Mouse (Mus musculus): ENCODE measurements around the gene Crls1. TPM values are rescaled to one million over a fixed set of nuclear protein-coding genes. Genes with fewer than 3 reads are reported as not detected.
A peak's percentile ranks its signal among the peaks of the same experiment; 100 is the strongest.

The Crls1 gene
- total RNA-seq (2021): 10 to 100 TPM; 17.1 to 19.0 TPM
- long read RNA-seq, experiment 1, transcript Crls1-201 (7 exons, 1,924 nt): major isoform, 46 of 49 reads
- long read RNA-seq, experiment 1, partial matches to known transcripts: 1 of 49 reads
- long read RNA-seq, experiment 1, other reads (novel, unspliced or antisense): 2 of 49 reads
- long read RNA-seq, experiment 2, transcript Crls1-201 (7 exons, 1,924 nt): major isoform, 47 of 52 reads
- long read RNA-seq, experiment 2, partial matches to known transcripts: 0 of 52 reads
- long read RNA-seq, experiment 2, other reads (novel, unspliced or antisense): 5 of 52 reads

- DNase-seq: peak; percentile 94
Measured at GRCm38 (mm10) chr2:132846407-132847358, at the start of gene Crls1. TSS of gene Crls1 (plus strand) at chr2:132846666.

GRCm38 (mm10) chr2:132802976-132803375, 43.5 kb upstream of the Crls1 start:
- DNase-seq: no peak

- DNase-seq: peak; percentile 87
Measured at GRCm38 (mm10) chr2:132815608-132816314, 30.7 kb upstream of the Crls1 start, which contains the start of the genes Trmt6 and Mcm8. TSS of gene Trmt6 (minus strand) at chr2:132816055. TSS of gene Mcm8 (plus strand) at chr2:132816141.

- no peak for DNase-seq
Measured at GRCm38 (mm10) chr2:132841071-132841470, 5.4 kb upstream of the Crls1 start.

GRCm38 (mm10) chr2:132847581-132847980, 1.1 kb downstream of the Crls1 start:
- DNase-seq: peak; percentile 7

GRCm38 (mm10) chr2:132848361-132848760, 1.9 kb downstream of the Crls1 start:
- no peak for DNase-seq

- DNase-seq: no peak
Measured at GRCm38 (mm10) chr2:132849141-132849540, 2.7 kb downstream of the Crls1 start.

- DNase-seq: no peak
Measured at GRCm38 (mm10) chr2:132853051-132853450, 6.6 kb downstream of the Crls1 start.

GRCm38 (mm10) chr2:132856333-132856732, 9.9 kb downstream of the Crls1 start:
- DNase-seq: no peak

GRCm38 (mm10) chr2:132860435-132860834, 14.0 kb downstream of the Crls1 start:
- DNase-seq: no peak

- no peak for DNase-seq
Measured at GRCm38 (mm10) chr2:132861456-132861855, 15.0 kb downstream of the Crls1 start.

- DNase-seq: no peak
Measured at GRCm38 (mm10) chr2:132863325-132863724, 16.9 kb downstream of the Crls1 start.

GRCm38 (mm10) chr2:132867521-132867920, 21.1 kb downstream of the Crls1 start:
- DNase-seq: no peak

- DNase-seq: no peak
Measured at GRCm38 (mm10) chr2:132869682-132870081, 23.2 kb downstream of the Crls1 start.

GRCm38 (mm10) chr2:132870286-132870685, 23.8 kb downstream of the Crls1 start:
- DNase-seq: no peak

- no peak for DNase-seq
Measured at GRCm38 (mm10) chr2:132871663-132872062, 25.2 kb downstream of the Crls1 start.

GRCm38 (mm10) chr2:132873657-132874326, 27.3 kb downstream of the Crls1 start:
- DNase-seq: no peak

- no peak for DNase-seq
Measured at GRCm38 (mm10) chr2:132876991-132877390, 30.5 kb downstream of the Crls1 start.

GRCm38 (mm10) chr2:132879261-132880044, 33.0 kb downstream of the Crls1 start:
- peak; percentile 50 for DNase-seq

- DNase-seq: no peak
Measured at GRCm38 (mm10) chr2:132880844-132881645, 34.6 kb downstream of the Crls1 start, which contains the start of gene Lrrn4. TSS of gene Lrrn4 (minus strand) at chr2:132880891.

Data from gastrocnemius, postnatal 10 days (tissue).